Comparison of ENCODE assay signal across 9 mouse cellular contexts in the genomic region with DNA sequence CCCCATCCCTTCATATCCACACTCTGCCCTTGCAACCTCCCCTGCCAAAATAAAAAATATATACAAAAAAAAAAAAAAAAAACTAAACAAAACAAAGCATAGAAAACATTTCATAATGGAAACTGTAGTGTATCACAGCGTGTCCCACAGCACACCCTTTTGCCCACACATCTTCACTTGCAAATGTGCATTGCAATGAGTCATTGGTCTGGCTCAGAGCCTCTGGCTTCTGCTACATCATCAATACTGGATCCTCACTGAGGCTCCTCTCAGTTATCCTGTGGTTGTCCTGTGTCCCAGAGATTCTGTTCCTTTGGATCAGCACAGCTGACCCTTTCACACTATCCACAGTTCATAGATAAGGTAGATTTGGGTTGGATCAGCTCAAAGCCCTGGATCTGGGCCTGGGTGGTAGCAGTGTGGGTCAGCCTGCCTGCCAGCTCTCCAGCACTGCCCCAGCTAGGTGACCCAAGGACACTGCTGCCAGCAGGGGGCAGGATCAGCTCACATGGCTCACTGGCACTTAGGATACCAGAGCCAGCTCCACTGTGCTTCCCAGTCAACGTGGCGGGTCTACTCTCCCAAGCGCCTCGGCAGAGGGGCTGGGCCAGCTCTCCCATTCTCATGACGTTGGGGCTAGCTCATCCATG. TPM values are rescaled to one million over a fixed set of nuclear protein-coding genes. Genes with fewer than 3 reads are reported as not detected.
A peak's percentile ranks its signal among the peaks of the same experiment; 100 is the strongest.
DNase-seq lines count a peak whose midpoint lies in the region; ATAC-seq lines count a peak whose summit lies in the region.
"Had no signal": no experiment of that assay in that cellular context is flagged by ENCODE, and none has a peak within 500 bp of the region (broad histone marks: within the 10 kb centered on the region; RNA-seq: fewer than 3 reads in every experiment).

No protein-coding gene starts in this region.

- H3K27me3 ChIP-seq in heart, embryonic 11.5 days (ENCODE audit: control insufficient read depth, insufficient read depth, low read length) = no peaks in the 10 kb centered on the region
- H3K27me3 ChIP-seq in embryonic facial prominence, embryonic 13.5 days = no peaks in the 10 kb centered on the region
- H3K27me3 ChIP-seq in intestine, embryonic 14.5 days (replicated peaks; ENCODE audit: control insufficient read depth, insufficient read depth, low read length) = no peaks in the 10 kb centered on the region
- H3K27me3 ChIP-seq in liver, embryonic 12.5 days (replicated peaks) = peaks cover 11% of the 10 kb centered on the region; the same call in 1 of the 2 replicates

- peaks cover 27% of the 10 kb centered on the region for H3K4me1 ChIP-seq in heart, embryonic 11.5 days (ENCODE audit: control insufficient read depth, insufficient read depth, low read length)
- H3K4me1 ChIP-seq in embryonic facial prominence, embryonic 13.5 days = peaks cover 49% of the 10 kb centered on the region
- H3K4me1 ChIP-seq in intestine, embryonic 14.5 days (replicated peaks; ENCODE audit: control insufficient read depth, insufficient read depth, low read length) = peaks cover 11% of the 10 kb centered on the region; the same call in 1 of the 2 replicates
- H3K4me1 ChIP-seq in liver, embryonic 12.5 days = peaks cover 35% of the 10 kb centered on the region

- WGBS in heart, embryonic 11.5 days (ENCODE audit: insufficient replicate concordance) = 46% methylated on average over 6 of the region's 6 CpGs
- 79% methylated on average over 6 of the region's 6 CpGs for WGBS in embryonic facial prominence, embryonic 13.5 days
- 80% methylated on average over 6 of the region's 6 CpGs for WGBS in intestine, embryonic 14.5 days
- WGBS in liver, embryonic 12.5 days (ENCODE audit: insufficient replicate concordance) = 53% methylated on average over 6 of the region's 6 CpGs

- peak; percentile 66 to 80 for DNase-seq in heart, adult 18-20 months
- peak; percentile 47 for DNase-seq in R1 (ENCODE audit: low read depth, low spot score)
- DNase-seq in intestine, embryonic 14.5 days (ENCODE audit: low spot score) = no peak
- peak; percentile 74 for DNase-seq in thymus, postnatal 14 days

- no peak overlapping the region for H3K4me2 ChIP-seq in heart, embryonic 11.5 days
- H3K4me2 ChIP-seq in embryonic facial prominence, embryonic 13.5 days = no peak overlapping the region
- no peak overlapping the region for H3K4me2 ChIP-seq in intestine, embryonic 14.5 days (ENCODE audit: low read length)
- H3K4me2 ChIP-seq in liver, embryonic 12.5 days = no peak overlapping the region

- H3K9me3 ChIP-seq in heart, embryonic 11.5 days (replicated peaks; ENCODE audit: control insufficient read depth, low read length) = no peaks in the 10 kb centered on the region
- no peaks in the 10 kb centered on the region for H3K9me3 ChIP-seq in embryonic facial prominence, embryonic 13.5 days
- no peaks in the 10 kb centered on the region for H3K9me3 ChIP-seq in intestine, embryonic 14.5 days (ENCODE audit: control insufficient read depth, low read length)
- H3K9me3 ChIP-seq in liver, embryonic 12.5 days (replicated peaks) = no peaks in the 10 kb centered on the region

- no peak overlapping the region for H3K4me3 ChIP-seq in heart, embryonic 11.5 days (ENCODE audit: low read depth, low read length)
- no peak overlapping the region for H3K4me3 ChIP-seq in embryonic facial prominence, embryonic 13.5 days
- no peak overlapping the region for H3K4me3 ChIP-seq in intestine, embryonic 14.5 days (ENCODE audit: low read depth, low read length)
- H3K4me3 ChIP-seq in liver, embryonic 12.5 days = no peak overlapping the region
- H3K4me3 ChIP-seq: myocyte had no signal

- no peak overlapping the region for H3K9ac ChIP-seq in heart, embryonic 11.5 days (ENCODE audit: low read depth, low read length)
- no peak overlapping the region for H3K9ac ChIP-seq in embryonic facial prominence, embryonic 13.5 days
- H3K9ac ChIP-seq in intestine, embryonic 14.5 days (ENCODE audit: low read length) = no peak overlapping the region
- no peak overlapping the region for H3K9ac ChIP-seq in liver, embryonic 12.5 days

- no peaks in the 10 kb centered on the region for H3K36me3 ChIP-seq in heart, embryonic 11.5 days (ENCODE audit: control insufficient read depth, insufficient read depth, low read length)
- H3K36me3 ChIP-seq in embryonic facial prominence, embryonic 13.5 days = no peaks in the 10 kb centered on the region
- H3K36me3 ChIP-seq in intestine, embryonic 14.5 days (ENCODE audit: control insufficient read depth, insufficient read depth, low read length) = no peaks in the 10 kb centered on the region
- no peaks in the 10 kb centered on the region for H3K36me3 ChIP-seq in liver, embryonic 12.5 days

- no peak overlapping the region for H3K27ac ChIP-seq in heart, embryonic 11.5 days (ENCODE audit: low read depth, low read length)
- 0 out of 2 replicates have a peak overlapping the region, but pooled peaks have one; percentile 24 for H3K27ac ChIP-seq in embryonic facial prominence, embryonic 13.5 days
- no peak overlapping the region for H3K27ac ChIP-seq in intestine, embryonic 14.5 days (ENCODE audit: low read depth)
- H3K27ac ChIP-seq in liver, embryonic 12.5 days = no peak overlapping the region

- no peak for ATAC-seq in heart, embryonic 11.5 days (replicated peaks; ENCODE audit: insufficient number of reproducible peaks, low FRiP score, low TSS enrichment)
- ATAC-seq in embryonic facial prominence, embryonic 13.5 days (ENCODE audit: insufficient number of reproducible peaks, insufficient read depth, low FRiP score, low TSS enrichment, low read depth) = no peak
- ATAC-seq in intestine, embryonic 14.5 days (replicated peaks; ENCODE audit: low FRiP score, low TSS enrichment, low read depth) = peak; percentile 26; the same call in 1 of the 2 replicates
- ATAC-seq in liver, embryonic 12.5 days = peak; percentile 75
- peak; percentile 66 for ATAC-seq in neutrophil, adult 5-6 weeks (ENCODE audit: extremely low read depth, insufficient number of reproducible peaks, low FRiP score, poor library complexity, severe bottlenecking)

RNA-seq across cellular contexts. Expression of gene Nedd4, which starts 7.4 kb away (rescaled TPM):
- total RNA-seq in heart, adult 18-20 months (2021) = 100 to 1,000 TPM; 343 to 345 TPM
- 555 and 667 TPM in 2 replicates for polyA plus RNA-seq in heart, embryonic 11.5 days (2014; fragmentation: Nextera tagmentation; extraction: Ambion mirVana)
- 659 and 711 TPM in 2 replicates for polyA plus RNA-seq in embryonic facial prominence, embryonic 13.5 days (2015; fragmentation: Nextera tagmentation; extraction: Ambion mirVana)
- 671 and 756 TPM in 2 replicates for polyA plus RNA-seq in intestine, embryonic 14.5 days (2014; fragmentation: Nextera tagmentation; extraction: Ambion mirVana)
- 173 and 176 TPM in 2 replicates for polyA plus RNA-seq in liver, embryonic 12.5 days (2016; fragmentation: Nextera tagmentation; extraction: Ambion mirVana)
- total RNA-seq in neutrophil, adult 5-6 weeks (2017) = 26.4 and 36.0 TPM in 2 replicates

Comparison
In these comparisons a context has a peak if more than half of its experiments do, and no peak if none do; other contexts are left out.
1. ATAC-seq: peak in intestine, embryonic 14.5 days (single experiment), liver, embryonic 12.5 days (single experiment) and neutrophil, adult 5-6 weeks (single experiment); none in heart, embryonic 11.5 days (single experiment) and embryonic facial prominence, embryonic 13.5 days (single experiment).